Mouse (Mus musculus): ENCODE results near the gene Exosc1. TPM values are rescaled to one million over a fixed set of nuclear protein-coding genes. Genes with fewer than 3 reads are reported as not detected.
A peak's percentile ranks its signal among the peaks of the same experiment; 100 is the strongest.
"Not testable (repeated sequence)": the region's sequence is repeated elsewhere in the genome, so short reads cannot be mapped to it uniquely, and the experiment has no call there.

Exosc1 gene
- polyA plus RNA-seq, 1 experiment: 0.70 TPM

GRCm38 (mm10) chr19:41916853-41917252, 16.4 kb downstream of the Exosc1 start:
- no peak for TF ChIP-seq TAL1 (IDR thresholded peaks at IDR 0.05; ENCODE audit: low read length)
- TF ChIP-seq GATA1 (IDR thresholded peaks at IDR 0.05; ENCODE audit: low read length): no peak
- H3K36me3 ChIP-seq (ENCODE audit: control insufficient read depth): peaks cover 55% of the 10 kb centered on the region
- peaks cover 25% of the 10 kb centered on the region for H3K4me1 ChIP-seq (ENCODE audit: control insufficient read depth)

GRCm38 (mm10) chr19:41915294-41915693, 17.9 kb downstream of the Exosc1 start:
- H3K4me3 ChIP-seq (replicated peaks): no peak overlapping the region
- H3K9me3 ChIP-seq (ENCODE audit: control insufficient read depth, low read length): no peaks in the 10 kb centered on the region
- H3K36me3 ChIP-seq (ENCODE audit: control insufficient read depth): peaks cover 39% of the 10 kb centered on the region
- peaks cover 35% of the 10 kb centered on the region for H3K4me1 ChIP-seq (ENCODE audit: control insufficient read depth)
- TF ChIP-seq GATA1 (IDR thresholded peaks at IDR 0.05; ENCODE audit: low read length) (no peak), TAL1 (IDR thresholded peaks at IDR 0.05; ENCODE audit: low read length) (no peak)
- H3K27me3 ChIP-seq (ENCODE audit: control insufficient read depth): no peaks in the 10 kb centered on the region

More at GRCm38 (mm10) chr19:41916853-41917252, 16.4 kb downstream of the Exosc1 start:
- no peak overlapping the region for H3K4me3 ChIP-seq (replicated peaks)
- no peaks in the 10 kb centered on the region for H3K9me3 ChIP-seq (ENCODE audit: control insufficient read depth, low read length)
- H3K27me3 ChIP-seq (ENCODE audit: control insufficient read depth): no peaks in the 10 kb centered on the region

GRCm38 (mm10) chr19:41914592-41914882, 18.7 kb downstream of the Exosc1 start:
- H3K9me3 ChIP-seq (ENCODE audit: control insufficient read depth, low read length); H3K27me3 ChIP-seq (ENCODE audit: control insufficient read depth); H3K4me3 ChIP-seq (replicated peaks): not testable (repeated sequence)
- Histone ChIP-seq H3K4me1 (ENCODE audit: control insufficient read depth) (peaks cover 37% of the 10 kb centered on the region), H3K36me3 (ENCODE audit: control insufficient read depth) (peaks cover 36% of the 10 kb centered on the region)

GRCm38 (mm10) chr19:41913774-41914591, 19.2 kb downstream of the Exosc1 start:
- Histone ChIP-seq H3K4me3 (replicated peaks) (peak overlapping the region; percentile 14), H3K36me3 (ENCODE audit: control insufficient read depth) (peaks cover 30% of the 10 kb centered on the region), H3K4me1 (ENCODE audit: control insufficient read depth) (peaks cover 41% of the 10 kb centered on the region), H3K27me3 (ENCODE audit: control insufficient read depth) (no peaks in the 10 kb centered on the region), H3K9me3 (ENCODE audit: control insufficient read depth, low read length) (no peaks in the 10 kb centered on the region)
- TF ChIP-seq TAL1 (IDR thresholded peaks at IDR 0.05; ENCODE audit: low read length): no peak
- no peak for TF ChIP-seq GATA1 (IDR thresholded peaks at IDR 0.05; ENCODE audit: low read length)

GRCm38 (mm10) chr19:41912121-41913080, 20.8 kb downstream of the Exosc1 start:
- no peaks in the 10 kb centered on the region for H3K9me3 ChIP-seq (ENCODE audit: control insufficient read depth, low read length)
- H3K27me3 ChIP-seq (ENCODE audit: control insufficient read depth): no peaks in the 10 kb centered on the region
- peaks cover 24% of the 10 kb centered on the region for H3K36me3 ChIP-seq (ENCODE audit: control insufficient read depth)
- peaks cover 53% of the 10 kb centered on the region for H3K4me1 ChIP-seq (ENCODE audit: control insufficient read depth)
- no peak for TF ChIP-seq GATA1 (IDR thresholded peaks at IDR 0.05; ENCODE audit: low read length)
- no peak for TF ChIP-seq TAL1 (IDR thresholded peaks at IDR 0.05; ENCODE audit: low read length)
- H3K4me3 ChIP-seq (replicated peaks): peak overlapping the region; percentile 66

GRCm38 (mm10) chr19:41911178-41912073, 21.8 kb downstream of the Exosc1 start, which contains the start of gene Pgam1:
Gene Pgam1 (plus strand): TSS chr19:41911923.
- Histone ChIP-seq H3K27me3 (ENCODE audit: control insufficient read depth) (no peaks in the 10 kb centered on the region), H3K4me1 (ENCODE audit: control insufficient read depth) (peaks cover 62% of the 10 kb centered on the region), H3K4me3 (replicated peaks) (peak within 1 kb of the TSS; percentile 66), H3K9me3 (ENCODE audit: control insufficient read depth, low read length) (no peaks in the 10 kb centered on the region), H3K36me3 (ENCODE audit: control insufficient read depth) (peaks cover 14% of the 10 kb centered on the region)
- TF ChIP-seq TAL1 (IDR thresholded peaks at IDR 0.05; ENCODE audit: low read length): no peak
- no peak for TF ChIP-seq GATA1 (IDR thresholded peaks at IDR 0.05; ENCODE audit: low read length)

GRCm38 (mm10) chr19:41910396-41910795, 22.8 kb downstream of the Exosc1 start:
- Histone ChIP-seq H3K4me3 (replicated peaks) (no peak overlapping the region), H3K4me1 (ENCODE audit: control insufficient read depth) (peaks cover 73% of the 10 kb centered on the region), H3K36me3 (ENCODE audit: control insufficient read depth) (peaks cover 5% of the 10 kb centered on the region), H3K9me3 (ENCODE audit: control insufficient read depth, low read length) (no peaks in the 10 kb centered on the region), H3K27me3 (ENCODE audit: control insufficient read depth) (no peaks in the 10 kb centered on the region)
- TF ChIP-seq GATA1 (IDR thresholded peaks at IDR 0.05; ENCODE audit: low read length): no peak
- no peak for TF ChIP-seq TAL1 (IDR thresholded peaks at IDR 0.05; ENCODE audit: low read length)

- Histone ChIP-seq H3K4me3 (replicated peaks) (no peak overlapping the region), H3K36me3 (ENCODE audit: control insufficient read depth) (no peaks in the 10 kb centered on the region), H3K9me3 (ENCODE audit: control insufficient read depth, low read length) (no peaks in the 10 kb centered on the region), H3K27me3 (ENCODE audit: control insufficient read depth) (no peaks in the 10 kb centered on the region), H3K4me1 (ENCODE audit: control insufficient read depth) (peaks cover 74% of the 10 kb centered on the region)
- TF ChIP-seq GATA1 (IDR thresholded peaks at IDR 0.05; ENCODE audit: low read length) (no peak), TAL1 (IDR thresholded peaks at IDR 0.05; ENCODE audit: low read length) (no peak)
Observed at GRCm38 (mm10) chr19:41908736-41909135, 24.5 kb downstream of the Exosc1 start.

Measured in erythroblast, embryonic 14.5 days (primary cell).